Mouse (Mus musculus) lung, postnatal 0 days (tissue): ENCODE results near the gene Grik3.

Source experiments
- CTCF ChIP-seq: IDR thresholded peaks from 2 replicates; pipeline ENCODE4 v1.5.1; 2016; ENCODE audit warnings: antibody characterized with exemption, mild to moderate bottlenecking
- EP300 ChIP-seq: IDR thresholded peaks from 2 replicates; pipeline ENCODE4 v1.6.1; 2016; ENCODE audit warnings: antibody characterized with exemption, mild to moderate bottlenecking, control low read depth

GRCm38 (mm10) chr4:125485416-125486239 lies 4.9 kb upstream of the Grik3 start:
- TF ChIP-seq CTCF (no peak), EP300 (no peak)
